Mouse (Mus musculus) heart, adult 11 months (tissue): ENCODE data around the gene Hapln3.

ENCODE experiments used
- DNase-seq: peaks from one replicate; pipeline ENCODE4 v3.0.0; 2022

The Hapln3 gene

GRCm38 (mm10) chr7:79130843-79131444 is at the start of gene Hapln3:
Gene Hapln3, minus strand, starts transcription at chr7:79131018.
- DNase-seq, result peak; percentile 94

GRCm38 (mm10) chr7:79173800-79174199 is 43.0 kb upstream of the Hapln3 start:
- DNase-seq, result no peak

GRCm38 (mm10) chr7:79171782-79172181 is 41.0 kb upstream of the Hapln3 start:
- DNase-seq, result no peak

GRCm38 (mm10) chr7:79167006-79167562 is 36.3 kb upstream of the Hapln3 start:
- DNase-seq, result no peak

- no peak for DNase-seq
Measured at GRCm38 (mm10) chr7:79159406-79159805, 28.6 kb upstream of the Hapln3 start.

GRCm38 (mm10) chr7:79149522-79149921 is 18.7 kb upstream of the Hapln3 start:
- peak; percentile 92 for DNase-seq

GRCm38 (mm10) chr7:79148711-79149266 is 18.0 kb upstream of the Hapln3 start, which contains the start of gene Mfge8:
Gene Mfge8, minus strand, starts transcription at chr7:79149060.
- DNase-seq, result peak; percentile 100

- peak; percentile 94 for DNase-seq
Measured at GRCm38 (mm10) chr7:79147931-79148653, 17.3 kb upstream of the Hapln3 start.

- peak; percentile 96 for DNase-seq
Measured at GRCm38 (mm10) chr7:79147011-79147837, 16.4 kb upstream of the Hapln3 start.

- DNase-seq, result peak; percentile 95
Measured at GRCm38 (mm10) chr7:79140897-79141296, 10.1 kb upstream of the Hapln3 start.

- DNase-seq, result no peak
Measured at GRCm38 (mm10) chr7:79139891-79140591, 9.2 kb upstream of the Hapln3 start.

GRCm38 (mm10) chr7:79139328-79139824 is 8.6 kb upstream of the Hapln3 start:
- DNase-seq, result no peak

- no peak for DNase-seq
Measured at GRCm38 (mm10) chr7:79133391-79133790, 2.6 kb upstream of the Hapln3 start.

- no peak for DNase-seq
Measured at GRCm38 (mm10) chr7:79130385-79130784, 433 bp downstream of the Hapln3 start.

GRCm38 (mm10) chr7:79129883-79130282 is 935 bp downstream of the Hapln3 start:
- no peak for DNase-seq

GRCm38 (mm10) chr7:79123465-79123864 is 7.4 kb downstream of the Hapln3 start:
- no peak for DNase-seq

GRCm38 (mm10) chr7:79113848-79114247 is 17.0 kb downstream of the Hapln3 start:
- DNase-seq, result no peak

GRCm38 (mm10) chr7:79096492-79096891 is 34.3 kb downstream of the Hapln3 start:
- DNase-seq, result no peak

GRCm38 (mm10) chr7:79089111-79089510 is 41.7 kb downstream of the Hapln3 start:
- DNase-seq, result no peak

- DNase-seq, result peak; percentile 92
Measured at GRCm38 (mm10) chr7:79080572-79081399, 50.0 kb downstream of the Hapln3 start.

- no peak for DNase-seq
Measured at GRCm38 (mm10) chr7:79079212-79079611, 51.6 kb downstream of the Hapln3 start.
